Mouse (Mus musculus) midbrain, embryonic 14.5 days (tissue): ENCODE measurements around the gene Upp1. TPM values are rescaled to one million over a fixed set of nuclear protein-coding genes. Genes with fewer than 3 reads are reported as not detected.

ENCODE experiments used
- ATAC-seq: fragments of 200-750 bp; cut with Nextera tagmentation; 2 replicates; pipeline ENCODE4 v1.8.0; 2017; ENCODE audit warnings: moderate number of reproducible peaks, moderate library complexity; ENCODE audit not compliant: low FRiP score, low TSS enrichment
- DNase-seq: peaks from one replicate; pipeline ENCODE4 v3.0.0-alpha.2; 2015
- H3K27ac ChIP-seq: fragments of 300-500 bp; sonication (generic); replicated peaks from 2 replicates; pipeline ENCODE4 v1.5.1; 2014; ENCODE audit warnings: mild to moderate bottlenecking, low read depth, low read length, moderate library complexity
- H3K27me3 ChIP-seq: fragments of 300-500 bp; sonication (generic); 2 replicates; pipeline ENCODE4 v1.6.1; 2014; ENCODE audit warnings: low read length, control low read depth, mixed read lengths; ENCODE audit not compliant: control insufficient read depth, insufficient read depth
- H3K36me3 ChIP-seq: fragments of 300-500 bp; sonication (generic); 2 replicates; pipeline ENCODE4 v1.6.1; 2014; ENCODE audit warnings: low read length, control low read depth; ENCODE audit not compliant: control insufficient read depth, insufficient read depth
- H3K4me1 ChIP-seq: fragments of 300-500 bp; sonication (generic); 2 replicates; pipeline ENCODE4 v1.6.1; 2014; ENCODE audit warnings: mild to moderate bottlenecking, antibody characterized with exemption, low read length, control low read depth; ENCODE audit not compliant: control insufficient read depth, insufficient read depth
- H3K4me2 ChIP-seq: fragments of 300-500 bp; sonication (generic); 2 replicates; pipeline ENCODE4 v1.6.1; 2014; ENCODE audit warnings: mild to moderate bottlenecking, low read length, moderate library complexity
- H3K4me3 ChIP-seq: fragments of 300-500 bp; sonication (generic); replicated peaks from 2 replicates; pipeline ENCODE4 v1.5.1; 2014; ENCODE audit warnings: low read depth, low read length
- H3K9ac ChIP-seq: fragments of 300-500 bp; sonication (generic); replicated peaks from 2 replicates; pipeline ENCODE4 v1.6.1; 2014; ENCODE audit warnings: mild to moderate bottlenecking, low read length, moderate library complexity
- H3K9me3 ChIP-seq: fragments of 300-500 bp; sonication (generic); 2 replicates; pipeline ENCODE4 v1.6.1; 2016; ENCODE audit warnings: low read length, control low read depth, mixed read lengths; ENCODE audit not compliant: control insufficient read depth
- WGBS: fragments of 180-500 bp; shearing (Covaris S2); extraction: QIAGEN DNeasy Blood & Tissue Kit; methylation state at CpG from one replicate; pipeline ENCODE4 v1.1.7; 2014; 5-methylcytosine and 5-hydroxymethylcytosine counted together
- polyA plus RNA-seq: library from polyadenylated mRNA; unstranded; fragments of >200 nt; fragmentation: Nextera tagmentation; extraction: Ambion mirVana; gene quantifications from 2 replicates; pipeline ENCODE4 v1.2.1, GENCODE M21; 2014

Gene Upp1
- polyA plus RNA-seq, 1 experiment from 2014 or later: 2.3 TPM

DNA sequence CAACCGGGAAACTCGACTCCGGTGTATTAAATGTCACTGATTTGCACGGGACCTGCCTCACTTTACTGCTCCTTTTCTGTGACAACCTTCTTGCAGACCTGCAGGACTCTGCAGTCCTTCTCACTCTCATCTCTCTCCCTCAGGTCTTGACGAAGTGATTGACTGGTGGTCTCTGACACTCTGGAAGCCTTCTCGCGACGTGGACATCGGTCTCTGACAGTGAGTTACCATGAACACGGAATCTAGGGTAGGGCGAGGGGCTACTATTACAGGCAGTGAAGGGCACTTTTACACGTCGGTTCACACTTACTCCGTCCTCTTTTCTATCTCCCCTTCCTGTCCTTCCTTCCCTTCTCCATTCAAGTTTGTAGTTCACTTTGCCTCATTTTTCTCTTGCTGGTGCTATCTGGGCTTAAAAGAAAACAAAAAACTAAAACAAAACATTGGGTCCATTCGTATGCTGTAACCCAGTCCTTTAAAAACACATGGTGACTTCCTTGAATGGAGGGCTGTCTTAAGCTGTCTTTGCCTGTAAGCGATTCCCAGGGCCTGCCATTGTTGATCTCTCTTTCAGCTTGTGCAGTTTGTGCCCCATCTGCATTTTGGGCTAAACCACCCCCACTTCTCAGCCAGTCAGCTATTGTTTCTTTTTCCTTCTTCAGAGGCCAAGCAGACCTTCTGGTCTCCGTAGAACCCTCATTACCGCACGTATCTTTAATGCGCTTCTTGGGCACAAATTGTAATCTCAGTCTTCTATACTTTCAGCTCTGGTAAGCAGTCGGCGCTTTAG is 1.5 kb downstream of the Upp1 start:
- H3K9me3 ChIP-seq: no peaks in the 10 kb centered on the region
- ATAC-seq (no peak), DNase-seq (peak; percentile 37)
- H3K27ac ChIP-seq: no peak overlapping the region
- 2% methylated on average over 22 of the region's 22 CpGs for WGBS
- H3K9ac ChIP-seq: peak overlapping the region; percentile 53; the same call in 1 of the 2 replicates
- H3K27me3 ChIP-seq: peaks cover 22% of the 10 kb centered on the region; the same call in 1 of the 2 replicates
- H3K4me2 ChIP-seq: peak overlapping the region; percentile 97
- H3K4me3 ChIP-seq: peak overlapping the region; percentile 43
- H3K36me3 ChIP-seq: no peaks in the 10 kb centered on the region
- H3K4me1 ChIP-seq: peaks cover 24% of the 10 kb centered on the region

DNA sequence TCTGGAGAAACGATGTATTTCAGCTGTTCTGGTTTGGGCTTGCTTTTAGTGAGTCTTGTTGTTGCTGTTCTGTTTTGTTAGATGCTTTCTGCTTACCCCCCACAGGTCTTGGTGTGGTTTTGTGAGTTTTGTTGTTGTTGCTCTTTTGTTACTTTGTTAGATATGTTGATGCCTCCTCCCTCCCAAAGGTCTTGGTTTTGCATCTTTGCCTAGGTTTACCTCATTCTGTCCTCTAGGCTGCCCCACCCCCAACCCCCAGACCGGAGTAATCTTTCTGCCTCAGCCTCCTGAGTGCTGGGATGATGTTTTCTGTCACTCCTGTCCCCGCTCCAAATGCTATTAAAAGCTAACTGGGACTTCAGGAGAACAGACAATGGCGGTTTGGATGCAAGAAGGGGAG is 4.4 kb downstream of the Upp1 start:
- no peaks in the 10 kb centered on the region for H3K9me3 ChIP-seq
- DNase-seq (no peak), ATAC-seq (no peak)
- H3K36me3 ChIP-seq: no peaks in the 10 kb centered on the region
- peaks cover 9% of the 10 kb centered on the region; the same call in 1 of the 2 replicates for H3K27me3 ChIP-seq
- no peak overlapping the region for H3K4me2 ChIP-seq
- no peak overlapping the region for H3K4me3 ChIP-seq
- no peak overlapping the region for H3K9ac ChIP-seq
- 85% methylated on average over 4 of the region's 4 CpGs for WGBS
- H3K27ac ChIP-seq: no peak overlapping the region
- peaks cover 23% of the 10 kb centered on the region for H3K4me1 ChIP-seq

DNA sequence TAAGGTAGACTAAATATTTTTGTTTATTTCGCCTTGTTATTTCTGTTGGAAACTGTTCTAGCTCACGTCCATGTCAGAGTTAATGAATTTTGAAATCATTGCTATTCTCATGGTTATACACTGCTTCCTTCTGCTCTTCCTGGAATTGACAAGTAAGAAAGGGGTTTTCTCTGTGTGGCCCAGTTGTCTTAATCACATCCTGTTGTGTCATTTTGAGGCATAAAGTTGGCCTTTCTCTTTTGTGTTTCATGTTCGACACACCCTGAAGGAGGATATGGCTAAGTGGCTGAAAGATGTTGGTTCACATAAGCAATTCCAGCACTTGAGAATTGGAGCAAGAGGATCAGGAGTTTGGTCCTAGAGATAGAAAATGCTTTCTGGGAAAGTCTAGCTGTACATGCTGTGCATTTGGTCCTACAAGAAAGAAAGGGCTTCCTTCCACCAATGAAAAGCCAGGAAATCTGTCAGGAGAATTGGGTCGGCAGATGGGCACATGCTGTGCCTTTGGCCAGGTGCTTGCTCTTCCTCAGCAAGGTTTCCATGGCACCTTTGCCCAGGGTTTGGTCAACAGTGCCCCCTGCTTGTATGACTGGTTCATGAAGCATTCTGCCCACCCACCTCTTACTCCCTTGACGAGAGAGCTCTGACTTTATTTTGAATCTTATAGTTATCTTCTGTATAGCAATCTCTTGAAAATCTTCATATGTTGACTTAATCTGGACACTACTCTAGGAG is 8.6 kb downstream of the Upp1 start:
- Histone ChIP-seq H3K4me2 (no peak overlapping the region), H3K4me3 (no peak overlapping the region), H3K27ac (no peak overlapping the region), H3K36me3 (no peaks in the 10 kb centered on the region), H3K27me3 (no peaks in the 10 kb centered on the region), H3K9me3 (no peaks in the 10 kb centered on the region), H3K4me1 (no peaks in the 10 kb centered on the region), H3K9ac (no peak overlapping the region)
- 77% methylated on average over 5 of the region's 5 CpGs for WGBS
- DNase-seq (peak; percentile 12), ATAC-seq (no peak)

DNA sequence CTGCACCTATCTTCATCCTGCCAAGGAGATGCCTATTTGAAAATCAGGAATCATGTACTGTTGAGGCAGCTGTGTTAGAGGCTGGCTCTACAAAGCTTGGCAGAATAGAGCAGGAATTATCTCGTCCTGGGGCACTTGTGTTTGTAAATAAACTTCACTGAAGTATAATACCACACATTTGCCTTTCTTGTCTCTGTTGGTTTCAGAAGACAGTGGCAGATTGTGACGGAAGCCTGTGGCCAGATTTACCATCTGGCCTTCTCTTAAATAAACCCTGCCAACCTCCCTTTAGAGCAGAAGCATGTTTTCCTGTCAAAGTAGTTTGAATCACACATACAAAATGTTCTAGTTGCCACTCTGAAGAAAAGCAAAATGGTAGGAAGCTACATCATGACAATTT is 10.2 kb downstream of the Upp1 start:
- no peak overlapping the region for H3K9ac ChIP-seq
- DNase-seq (no peak), ATAC-seq (no peak)
- no peak overlapping the region for H3K27ac ChIP-seq
- no peaks in the 10 kb centered on the region for H3K27me3 ChIP-seq
- no peak overlapping the region for H3K4me2 ChIP-seq
- no peaks in the 10 kb centered on the region for H3K4me1 ChIP-seq
- no peak overlapping the region for H3K4me3 ChIP-seq
- H3K9me3 ChIP-seq: no peaks in the 10 kb centered on the region
- WGBS: 63% methylated on average over 2 of the region's 2 CpGs
- no peaks in the 10 kb centered on the region for H3K36me3 ChIP-seq

DNA sequence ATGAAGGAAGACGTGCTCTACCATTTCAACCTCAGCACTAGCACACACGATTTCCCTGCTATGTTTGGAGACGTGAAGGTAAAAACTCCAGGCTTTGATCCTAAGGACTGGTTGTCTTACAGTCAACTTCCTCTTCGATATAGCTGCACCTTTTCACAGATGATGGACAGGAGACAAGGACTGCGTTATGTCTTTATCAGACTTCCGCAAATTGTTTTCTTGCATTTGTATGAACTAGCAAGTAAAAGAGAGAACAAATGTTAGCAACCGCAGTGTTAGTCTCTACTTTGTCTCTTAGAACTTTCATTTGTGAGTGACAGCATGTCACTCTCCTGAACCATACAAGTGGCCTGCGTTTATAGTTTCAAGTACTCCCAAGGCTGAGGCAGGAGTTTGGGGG is 11.6 kb downstream of the Upp1 start:
- no peak for ATAC-seq
- H3K27me3 ChIP-seq: no peaks in the 10 kb centered on the region
- no peak overlapping the region for H3K4me3 ChIP-seq
- DNase-seq: no peak
- H3K27ac ChIP-seq: no peak overlapping the region
- H3K4me1 ChIP-seq: no peaks in the 10 kb centered on the region
- no peak overlapping the region for H3K4me2 ChIP-seq
- no peak overlapping the region for H3K9ac ChIP-seq
- no peaks in the 10 kb centered on the region for H3K36me3 ChIP-seq
- 92% methylated on average over 8 of the region's 8 CpGs for WGBS
- H3K9me3 ChIP-seq: no peaks in the 10 kb centered on the region

DNA sequence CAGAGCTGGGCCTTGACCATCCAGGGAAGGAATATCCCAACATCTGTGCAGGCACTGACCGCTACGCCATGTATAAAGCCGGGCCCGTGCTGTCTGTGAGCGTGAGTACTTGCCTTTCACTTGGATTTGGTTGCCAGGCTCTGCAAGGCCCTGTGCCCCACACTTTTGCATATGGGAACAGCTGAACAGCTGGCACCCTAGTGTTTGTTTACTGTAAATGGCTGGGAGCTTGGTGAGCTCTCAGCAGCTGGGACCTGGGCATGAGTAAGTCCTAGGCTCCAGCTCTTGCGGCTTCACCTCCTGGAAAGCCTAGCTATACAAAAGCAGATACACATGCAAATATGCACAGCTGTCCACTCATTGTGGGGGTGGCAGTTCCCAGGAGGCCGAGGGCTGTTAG is 13.8 kb downstream of the Upp1 start:
- no peaks in the 10 kb centered on the region for H3K4me1 ChIP-seq
- no peaks in the 10 kb centered on the region for H3K36me3 ChIP-seq
- no peak overlapping the region for H3K9ac ChIP-seq
- 79% methylated on average over 7 of the region's 7 CpGs for WGBS
- no peak overlapping the region for H3K4me2 ChIP-seq
- H3K9me3 ChIP-seq: no peaks in the 10 kb centered on the region
- peak; percentile 0 for DNase-seq
- H3K27ac ChIP-seq: no peak overlapping the region
- ATAC-seq: no peak
- no peak overlapping the region for H3K4me3 ChIP-seq
- no peaks in the 10 kb centered on the region for H3K27me3 ChIP-seq

DNA sequence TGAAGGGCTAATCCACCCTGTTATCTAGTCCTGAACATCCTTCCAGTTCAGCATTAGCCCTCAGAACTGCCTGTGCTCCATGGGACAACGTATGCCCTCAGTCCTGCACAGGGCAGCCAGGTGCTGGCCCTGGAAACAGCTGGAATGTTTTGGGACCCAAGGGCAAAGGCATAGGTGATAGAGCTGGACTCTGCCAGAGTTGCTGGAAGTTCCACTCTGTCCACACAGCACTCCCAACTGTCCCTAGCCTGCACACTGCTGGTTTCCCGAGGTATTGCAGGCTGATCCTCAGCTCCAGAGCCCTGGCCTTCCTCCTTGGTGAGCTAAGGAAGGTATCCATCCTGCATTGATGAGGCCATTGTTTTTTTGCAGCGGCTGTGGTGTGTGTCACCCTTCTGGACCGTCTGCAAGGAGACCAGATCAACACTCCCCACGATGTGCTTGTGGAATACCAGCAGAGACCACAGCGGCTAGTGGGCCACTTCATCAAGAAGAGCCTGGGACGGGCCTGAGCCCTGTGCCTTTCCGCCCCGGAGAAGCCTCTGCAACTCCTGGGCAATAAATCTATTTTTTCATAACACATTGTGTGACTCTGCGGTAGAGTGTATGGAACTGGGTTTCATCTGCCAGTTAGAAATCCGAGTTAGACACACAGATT is 17.8 kb downstream of the Upp1 start:
- DNase-seq (no peak), ATAC-seq (peak; percentile 16; the same call in 1 of the 2 replicates)
- Histone ChIP-seq H3K27me3 (no peaks in the 10 kb centered on the region), H3K9ac (no peak overlapping the region), H3K27ac (no peak overlapping the region), H3K4me3 (no peak overlapping the region), H3K4me2 (no peak overlapping the region), H3K4me1 (no peaks in the 10 kb centered on the region), H3K9me3 (no peaks in the 10 kb centered on the region), H3K36me3 (no peaks in the 10 kb centered on the region)
- 78% methylated on average over 11 of the region's 11 CpGs for whole genome bisulfite sequencing

DNA sequence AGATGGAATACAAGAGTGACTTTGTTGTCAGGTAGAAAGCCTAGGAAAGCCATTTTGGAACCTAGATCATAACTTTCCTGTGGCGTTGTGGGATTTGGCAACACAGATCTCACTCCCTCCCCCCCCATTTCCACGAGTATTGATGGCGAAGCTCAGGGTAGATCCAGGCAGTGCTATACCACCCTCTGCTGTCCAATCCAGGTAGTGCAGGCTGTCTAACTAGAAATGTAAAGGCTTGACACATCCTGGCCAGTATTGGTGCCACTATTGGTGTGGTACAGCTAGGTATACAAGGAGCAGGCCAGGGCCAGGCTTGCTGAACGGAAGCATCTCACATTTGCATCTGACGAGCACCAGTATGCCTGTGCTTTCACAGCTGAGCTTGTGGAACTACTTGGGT is 18.6 kb downstream of the Upp1 start:
- Histone ChIP-seq H3K4me3 (no peak overlapping the region), H3K4me1 (no peaks in the 10 kb centered on the region), H3K4me2 (no peak overlapping the region), H3K27ac (no peak overlapping the region), H3K9ac (no peak overlapping the region), H3K36me3 (no peaks in the 10 kb centered on the region), H3K27me3 (no peaks in the 10 kb centered on the region), H3K9me3 (no peaks in the 10 kb centered on the region)
- 16% methylated on average over 5 of the region's 5 CpGs for WGBS
- DNase-seq (peak; percentile 90), ATAC-seq (peak; percentile 75)
